Mouse (Mus musculus): Measurements from ENCODE around the gene Bmp2k. TPM values are rescaled to one million over a fixed set of nuclear protein-coding genes. Genes with fewer than 3 reads are reported as not detected.

Gene Bmp2k
- total and polyA plus RNA-seq, 3 experiments: 7.9 to 9.1 (median 8.9) TPM

- Histone ChIP-seq H3K27me3 (replicated peaks) (no peaks in the 10 kb centered on the region), H3K4me3 (replicated peaks in 1 of 3; ENCODE audit: low read depth in 2 of 3, low read length in 2 of 3, poor library complexity in 1 of 3) (peak overlapping the region in 2 of 3 experiments; percentile 56 to 68), H3K27ac (ENCODE audit: insufficient read depth, low read depth) (peak overlapping the region; percentile 47; the same call in 1 of the 2 replicates), H3K36me3 (replicated peaks in 1 of 2; ENCODE audit: control insufficient read depth in 1 of 2, insufficient read depth in 1 of 2, low read length in 1 of 2) (peaks cover 0 to 23% of the 10 kb centered on the region in 2 experiments), H3K9me3 (replicated peaks; ENCODE audit: low read length) (no peaks in the 10 kb centered on the region), H3K79me2 (replicated peaks; ENCODE audit: control insufficient read depth, extremely low read depth, insufficient read depth, poor library complexity, severe bottlenecking) (peaks cover 68% of the 10 kb centered on the region), H3K4me2 (ENCODE audit: insufficient read depth, low read depth, poor library complexity, severe bottlenecking) (peak overlapping the region; percentile 64), H3K4me1 (ENCODE audit: control insufficient read depth in 1 of 2, insufficient read depth in 2 of 2) (peaks cover 10 to 54% of the 10 kb centered on the region in 2 experiments), H3K9ac (ENCODE audit: insufficient read depth, low read depth) (peak overlapping the region; percentile 95; the same call in 1 of the 2 replicates)
- TF ChIP-seq POLR2A (IDR thresholded peaks at IDR 0.05; ENCODE audit: low read depth, low read length) (no peak), E2F4 (IDR thresholded peaks at IDR 0.05; ENCODE audit: insufficient replicate concordance, low read depth, low read length) (no peak), TBP (conservative IDR thresholded peaks at IDR 0.05; ENCODE audit: low read depth, low read length) (no peak), CTCF (conservative IDR thresholded peaks at IDR 0.05 in 1 of 2, IDR thresholded peaks at IDR 0.05 in 1 of 2; ENCODE audit: low read depth in 2 of 2, low read length in 2 of 2) (no peak), MAX (IDR thresholded peaks at IDR 0.05; ENCODE audit: low read length) (no peak), ETS1 (conservative IDR thresholded peaks at IDR 0.05; ENCODE audit: low read depth, low read length) (no peak), EP300 (IDR thresholded peaks at IDR 0.05; ENCODE audit: low read length) (no peak), PAX5 (IDR thresholded peaks at IDR 0.05; ENCODE audit: low read length) (no peak), MAFK (IDR thresholded peaks at IDR 0.05; ENCODE audit: insufficient replicate concordance, low read length) (no peak), POLR2AphosphoS2 (IDR thresholded peaks at IDR 0.05; ENCODE audit: low read depth, low read length) (no peak), RCOR1 (conservative IDR thresholded peaks at IDR 0.05; ENCODE audit: low read depth, low read length) (no peak), ZMIZ1 (IDR thresholded peaks at IDR 0.05; ENCODE audit: low read depth, low read length) (no peak), SMC3 (IDR thresholded peaks at IDR 0.05; ENCODE audit: low read depth, low read length) (no peak), NELFE (IDR thresholded peaks at IDR 0.05; ENCODE audit: low read depth, low read length) (no peak)
- DNase-seq (ENCODE audit: extremely low read depth): no peak
- dilution Hi-C loops (cut with MboI; ENCODE audit: extremely low pct_ligation_motif_present, extremely low pct_unique_long_range_greater_than_20kb, low sequenced_read_pairs): no loop called here
- in situ Hi-C loops (cut with MboI; ENCODE audit: low pct_ligation_motif_present, low pct_unique_long_range_greater_than_20kb, low sequenced_read_pairs): no loop called here
Measured at GRCm38 (mm10) chr5:96999601-97000000, 2.1 kb downstream of the Bmp2k start.

- Histone ChIP-seq H3K36me3 (replicated peaks in 1 of 2; ENCODE audit: control insufficient read depth in 1 of 2, insufficient read depth in 1 of 2, low read length in 1 of 2) (peaks cover 0 to 25% of the 10 kb centered on the region in 2 experiments), H3K27me3 (replicated peaks) (no peaks in the 10 kb centered on the region), H3K79me2 (replicated peaks; ENCODE audit: control insufficient read depth, extremely low read depth, insufficient read depth, poor library complexity, severe bottlenecking) (peaks cover 74% of the 10 kb centered on the region), H3K4me3 (replicated peaks in 1 of 3; ENCODE audit: low read depth in 2 of 3, low read length in 2 of 3, poor library complexity in 1 of 3) (peak overlapping the region in 2 of 3 experiments; percentile 17 to 35), H3K4me1 (ENCODE audit: control insufficient read depth in 1 of 2, insufficient read depth in 2 of 2) (peaks cover 10 to 54% of the 10 kb centered on the region in 2 experiments), H3K9me3 (replicated peaks; ENCODE audit: low read length) (no peaks in the 10 kb centered on the region), H3K27ac (ENCODE audit: insufficient read depth, low read depth) (peak overlapping the region; percentile 28; the same call in 1 of the 2 replicates), H3K9ac (ENCODE audit: insufficient read depth, low read depth) (peak overlapping the region; percentile 49), H3K4me2 (ENCODE audit: insufficient read depth, low read depth, poor library complexity, severe bottlenecking) (peak overlapping the region; percentile 64)
- no peak for DNase-seq (ENCODE audit: extremely low read depth)
- TF ChIP-seq GABPA (IDR thresholded peaks at IDR 0.05; ENCODE audit: insufficient replicate concordance, low read depth, low read length) (no peak), MYC (IDR thresholded peaks at IDR 0.05; ENCODE audit: low read depth, low read length) (peak; percentile 21; the same call in 1 of the 2 replicates), MAZ (IDR thresholded peaks at IDR 0.05; ENCODE audit: low read depth, low read length) (no peak), TBP (conservative IDR thresholded peaks at IDR 0.05; ENCODE audit: low read depth, low read length) (no peak), JUND (conservative IDR thresholded peaks at IDR 0.05; ENCODE audit: low read depth, low read length) (no peak)
- in situ Hi-C loops (cut with MboI; ENCODE audit: low pct_ligation_motif_present, low pct_unique_long_range_greater_than_20kb, low sequenced_read_pairs): no loop called here
- dilution Hi-C loops (cut with MboI; ENCODE audit: extremely low pct_ligation_motif_present, extremely low pct_unique_long_range_greater_than_20kb, low sequenced_read_pairs): no loop called here
Measured at GRCm38 (mm10) chr5:97000524-97000923, 3.0 kb downstream of the Bmp2k start.

Data from CH12.LX (cell line).